Mouse (Mus musculus): ENCODE results near the gene C130026I21Rik. TPM values are rescaled to one million over a fixed set of nuclear protein-coding genes. Genes with fewer than 3 reads are reported as not detected.
"Not testable (repeated sequence)": the region's sequence is repeated elsewhere in the genome, so short reads cannot be mapped to it uniquely, and the experiment has no call there.

The C130026I21Rik gene
- total RNA-seq, 2 experiments from 2014 or later: 1.2 TPM; not detected in 1

- not testable (repeated sequence) for DNase-seq
Observed at GRCm38 (mm10) chr1:85118341-85118740, 152.0 kb downstream of the C130026I21Rik start.

- not testable (repeated sequence) for DNase-seq
Observed at GRCm38 (mm10) chr1:85117537-85117936, 152.8 kb downstream of the C130026I21Rik start.

- DNase-seq: peak in 1 of 2 experiments; percentile 36
Observed at GRCm38 (mm10) chr1:85114666-85115402, 155.5 kb downstream of the C130026I21Rik start.

GRCm38 (mm10) chr1:85114078-85114477 lies 156.3 kb downstream of the C130026I21Rik start:
- not testable (repeated sequence) for DNase-seq

- DNase-seq: not testable (repeated sequence)
Observed at GRCm38 (mm10) chr1:85112889-85113288, 157.5 kb downstream of the C130026I21Rik start.

- not testable (repeated sequence) for DNase-seq
Observed at GRCm38 (mm10) chr1:85112266-85112665, 158.1 kb downstream of the C130026I21Rik start.

- DNase-seq: not testable (repeated sequence)
Observed at GRCm38 (mm10) chr1:85111572-85111971, 158.8 kb downstream of the C130026I21Rik start.

- not testable (repeated sequence) for DNase-seq
Observed at GRCm38 (mm10) chr1:85110876-85111275, 159.5 kb downstream of the C130026I21Rik start.

- DNase-seq: not testable (repeated sequence)
Observed at GRCm38 (mm10) chr1:85109753-85110152, 160.6 kb downstream of the C130026I21Rik start, which contains the start of gene A530032D15Rik. Gene A530032D15Rik, minus strand, starts transcription at chr1:85109853.

- not testable (repeated sequence) for DNase-seq
Observed at GRCm38 (mm10) chr1:85106013-85106412, 164.4 kb downstream of the C130026I21Rik start.

GRCm38 (mm10) chr1:85105336-85105735 lies 165.0 kb downstream of the C130026I21Rik start:
- DNase-seq: not testable (repeated sequence)

GRCm38 (mm10) chr1:85101754-85102153 lies 168.6 kb downstream of the C130026I21Rik start:
- DNase-seq: not testable (repeated sequence)

GRCm38 (mm10) chr1:85099864-85100263 lies 170.5 kb downstream of the C130026I21Rik start, which contains the start of gene Gm10553:
Gene Gm10553, plus strand, starts transcription at chr1:85100164.
- not testable (repeated sequence) for DNase-seq

GRCm38 (mm10) chr1:85099081-85099480 lies 171.3 kb downstream of the C130026I21Rik start:
- not testable (repeated sequence) for DNase-seq

- DNase-seq: not testable (repeated sequence)
Observed at GRCm38 (mm10) chr1:85093011-85093572, 177.3 kb downstream of the C130026I21Rik start.

GRCm38 (mm10) chr1:85092169-85092568 lies 178.2 kb downstream of the C130026I21Rik start:
- not testable (repeated sequence) for DNase-seq

- DNase-seq: not testable (repeated sequence)
Observed at GRCm38 (mm10) chr1:85086211-85086610, 184.2 kb downstream of the C130026I21Rik start.

GRCm38 (mm10) chr1:85084803-85085202 lies 185.6 kb downstream of the C130026I21Rik start:
- not testable (repeated sequence) for DNase-seq

- not testable (repeated sequence) for DNase-seq
Observed at GRCm38 (mm10) chr1:85073099-85073498, 197.3 kb downstream of the C130026I21Rik start.

GRCm38 (mm10) chr1:85071690-85072089 lies 198.7 kb downstream of the C130026I21Rik start:
- not testable (repeated sequence) for DNase-seq

GRCm38 (mm10) chr1:85035801-85036200 lies 234.6 kb downstream of the C130026I21Rik start:
- not testable (repeated sequence) for DNase-seq

GRCm38 (mm10) chr1:85034394-85034793 lies 236.0 kb downstream of the C130026I21Rik start:
- DNase-seq: not testable (repeated sequence)

GRCm38 (mm10) chr1:85033616-85034015 lies 236.8 kb downstream of the C130026I21Rik start:
- DNase-seq: not testable (repeated sequence)

Data from layer of hippocampus, postnatal 36 days (tissue).